Mouse (Mus musculus) liver, adult 2 months (tissue): ENCODE measurements at regions not wholly inside any gene's neighbourhood (a gene's known extent, or its start where the extent isn't known, plus 50 kb on each side); places are given as distances from the start of the nearest gene placed in this dataset.

Experiments used
- CTCF ChIP-seq: fragments of 200-500 bp; IDR thresholded peaks from 2 replicates; pipeline ENCODE4 v1.5.1; 2011; ENCODE audit warnings: low read depth, low read length, control low read depth
- POLR2A ChIP-seq: fragments of 200-500 bp; IDR thresholded peaks from 2 replicates; pipeline ENCODE4 v1.6.1; 2011; ENCODE audit warnings: low read length, control low read depth; ENCODE audit not compliant: insufficient read depth; ENCODE audit errors: extremely low read depth

DNA sequence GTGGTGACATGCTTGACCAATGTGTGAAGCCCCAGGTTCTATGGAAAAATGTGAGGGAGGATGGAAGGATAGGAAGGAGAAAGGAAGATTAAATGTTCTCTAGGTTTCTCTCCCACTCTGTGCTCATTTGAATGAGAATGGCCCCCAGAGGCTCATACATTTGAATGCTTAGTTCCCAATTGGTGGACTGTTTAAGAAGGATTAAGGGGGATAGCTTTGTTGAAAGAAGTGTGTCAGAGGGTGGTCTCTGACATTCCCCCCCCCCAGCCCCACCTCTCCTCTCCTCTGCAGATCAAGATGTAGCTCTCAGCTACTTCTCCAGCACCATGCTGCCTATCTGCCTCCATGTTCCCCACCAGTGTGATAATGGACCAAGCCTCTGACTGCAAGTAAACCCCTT, 467.7 kb upstream of the Castor2 start:
- TF ChIP-seq CTCF (no peak), POLR2A (no peak)
